Mouse (Mus musculus) midbrain, embryonic 16.5 days (tissue): ENCODE measurements around the gene Prkcd. TPM values are rescaled to one million over a fixed set of nuclear protein-coding genes. Genes with fewer than 3 reads are reported as not detected.

ENCODE experiments used
- ATAC-seq: fragments of 200-750 bp; cut with Nextera tagmentation; 2 replicates; pipeline ENCODE4 v1.8.0; 2017; ENCODE audit warnings: moderate TSS enrichment
- H3K27ac ChIP-seq: fragments of 300-500 bp; sonication (generic); 2 replicates; pipeline ENCODE4 v1.5.1; 2014; ENCODE audit warnings: mild to moderate bottlenecking, low read length, mixed read lengths
- H3K27me3 ChIP-seq: fragments of 300-500 bp; sonication (generic); 2 replicates; pipeline ENCODE4 v1.6.1; 2014; ENCODE audit warnings: low read depth, low read length, mixed read lengths; ENCODE audit not compliant: control insufficient read depth, insufficient read depth
- H3K36me3 ChIP-seq: fragments of 300-500 bp; sonication (generic); 2 replicates; pipeline ENCODE4 v1.6.1; 2014; ENCODE audit warnings: mild to moderate bottlenecking, low read length, moderate library complexity, mixed read lengths; ENCODE audit not compliant: control insufficient read depth, insufficient read depth
- H3K4me1 ChIP-seq: fragments of 300-500 bp; sonication (generic); 2 replicates; pipeline ENCODE4 v1.6.1; 2014; ENCODE audit warnings: mild to moderate bottlenecking, low read length, mixed read lengths; ENCODE audit not compliant: control insufficient read depth, insufficient read depth
- H3K4me2 ChIP-seq: fragments of 300-500 bp; sonication (generic); 2 replicates; pipeline ENCODE4 v1.6.1; 2014; ENCODE audit warnings: mild to moderate bottlenecking, low read length, mixed read lengths
- H3K4me3 ChIP-seq: fragments of 300-500 bp; sonication (generic); 2 replicates; pipeline ENCODE4 v1.5.1; 2014; ENCODE audit warnings: low read depth, mild to moderate bottlenecking, low read length, moderate library complexity, mixed read lengths
- H3K9ac ChIP-seq: fragments of 300-500 bp; sonication (generic); 2 replicates; pipeline ENCODE4 v1.6.1; 2014; ENCODE audit warnings: low read depth, low read length, mixed read lengths
- H3K9me3 ChIP-seq: fragments of 300-500 bp; sonication (generic); replicated peaks from 2 replicates; pipeline ENCODE4 v1.6.1; 2014; ENCODE audit warnings: mild to moderate bottlenecking, low read length, mixed read lengths; ENCODE audit not compliant: control insufficient read depth, poor library complexity, severe bottlenecking
- WGBS: fragments of 180-500 bp; shearing (Covaris S2); extraction: QIAGEN DNeasy Blood & Tissue Kit; methylation state at CpG from one replicate; pipeline ENCODE4 v1.1.7; 2014; 5-methylcytosine and 5-hydroxymethylcytosine counted together
- polyA plus RNA-seq: library from polyadenylated mRNA; unstranded; fragments of >200 nt; fragmentation: Nextera tagmentation; extraction: Ambion mirVana; gene quantifications from 2 replicates; pipeline ENCODE4 v1.2.1, GENCODE M21; 2015

Prkcd gene
- polyA plus RNA-seq, 1 experiment from 2014 or later: 15.4 TPM

GRCm38 (mm10) chr14:30606817-30607216, 19.2 kb downstream of the Prkcd start:
- no peak overlapping the region for H3K4me2 ChIP-seq
- no peaks in the 10 kb centered on the region for H3K4me1 ChIP-seq
- no peaks in the 10 kb centered on the region for H3K9me3 ChIP-seq
- no peaks in the 10 kb centered on the region for H3K36me3 ChIP-seq
- H3K27me3 ChIP-seq: no peaks in the 10 kb centered on the region
- no peak overlapping the region for H3K27ac ChIP-seq
- 88% methylated on average over 5 of the region's 5 CpGs for WGBS
- H3K9ac ChIP-seq: no peak overlapping the region
- ATAC-seq: no peak
- H3K4me3 ChIP-seq: no peak overlapping the region

GRCm38 (mm10) chr14:30597142-30597541, 28.9 kb downstream of the Prkcd start:
- Histone ChIP-seq H3K27me3 (no peaks in the 10 kb centered on the region), H3K4me1 (peaks cover 8% of the 10 kb centered on the region), H3K4me2 (no peak overlapping the region), H3K36me3 (no peaks in the 10 kb centered on the region), H3K9me3 (no peaks in the 10 kb centered on the region), H3K4me3 (no peak overlapping the region), H3K27ac (no peak overlapping the region), H3K9ac (no peak overlapping the region)
- ATAC-seq: no peak
- WGBS: 54% methylated on average over 2 of the region's 2 CpGs

GRCm38 (mm10) chr14:30596407-30596806, 29.6 kb downstream of the Prkcd start:
- WGBS: 93% methylated on average over 3 of the region's 3 CpGs
- Histone ChIP-seq H3K27ac (no peak overlapping the region), H3K9me3 (no peaks in the 10 kb centered on the region), H3K4me2 (no peak overlapping the region), H3K4me1 (peaks cover 8% of the 10 kb centered on the region), H3K27me3 (no peaks in the 10 kb centered on the region), H3K9ac (no peak overlapping the region), H3K36me3 (no peaks in the 10 kb centered on the region), H3K4me3 (no peak overlapping the region)
- ATAC-seq: no peak

- WGBS: 93% methylated on average over 8 of the region's 8 CpGs
- Histone ChIP-seq H3K9me3 (no peaks in the 10 kb centered on the region), H3K9ac (no peak overlapping the region), H3K27ac (no peak overlapping the region), H3K4me3 (no peak overlapping the region), H3K36me3 (no peaks in the 10 kb centered on the region), H3K27me3 (no peaks in the 10 kb centered on the region), H3K4me2 (no peak overlapping the region), H3K4me1 (peaks cover 8% of the 10 kb centered on the region)
- no peak for ATAC-seq
These were observed 30.3 kb downstream of the Prkcd start for GRCm38 (mm10) chr14:30595576-30596313.

- Histone ChIP-seq H3K9me3 (no peaks in the 10 kb centered on the region), H3K4me2 (no peak overlapping the region), H3K4me1 (peaks cover 8% of the 10 kb centered on the region), H3K27ac (peak overlapping the region; percentile 63), H3K27me3 (no peaks in the 10 kb centered on the region), H3K4me3 (no peak overlapping the region), H3K9ac (no peak overlapping the region), H3K36me3 (no peaks in the 10 kb centered on the region)
- 17% methylated on average over 7 of the region's 7 CpGs for WGBS
- ATAC-seq: peak; percentile 57
These were observed 31.8 kb downstream of the Prkcd start for GRCm38 (mm10) chr14:30594092-30594695.

- 29% methylated on average over 11 of the region's 11 CpGs for WGBS
- no peak overlapping the region for H3K4me2 ChIP-seq
- peaks cover 8% of the 10 kb centered on the region for H3K4me1 ChIP-seq
- H3K4me3 ChIP-seq: no peak overlapping the region
- H3K9ac ChIP-seq: no peak overlapping the region
- H3K9me3 ChIP-seq: no peaks in the 10 kb centered on the region
- no peaks in the 10 kb centered on the region for H3K36me3 ChIP-seq
- ATAC-seq: peak; percentile 64
- H3K27ac ChIP-seq: peak overlapping the region; percentile 63
- H3K27me3 ChIP-seq: no peaks in the 10 kb centered on the region
These were observed 32.5 kb downstream of the Prkcd start for GRCm38 (mm10) chr14:30593279-30594091.

- WGBS: 8% methylated on average over 6 of the region's 6 CpGs
- H3K27me3 ChIP-seq: no peaks in the 10 kb centered on the region
- H3K36me3 ChIP-seq: no peaks in the 10 kb centered on the region
- no peak overlapping the region for H3K4me3 ChIP-seq
- no peak overlapping the region for H3K27ac ChIP-seq
- no peak overlapping the region for H3K4me2 ChIP-seq
- H3K9me3 ChIP-seq: no peaks in the 10 kb centered on the region
- no peak overlapping the region for H3K9ac ChIP-seq
- no peak for ATAC-seq
- H3K4me1 ChIP-seq: peaks cover 16% of the 10 kb centered on the region
These were observed 34.6 kb downstream of the Prkcd start for GRCm38 (mm10) chr14:30591417-30591816.

- WGBS: 72% methylated on average over 7 of the region's 7 CpGs
- Histone ChIP-seq H3K36me3 (no peaks in the 10 kb centered on the region), H3K4me3 (no peak overlapping the region), H3K4me1 (peaks cover 16% of the 10 kb centered on the region), H3K27ac (no peak overlapping the region), H3K4me2 (no peak overlapping the region), H3K9ac (no peak overlapping the region), H3K9me3 (no peaks in the 10 kb centered on the region), H3K27me3 (no peaks in the 10 kb centered on the region)
- ATAC-seq: no peak
These were observed 35.1 kb downstream of the Prkcd start for GRCm38 (mm10) chr14:30590918-30591317.
